Mouse (Mus musculus): Measurements from ENCODE around the gene Klra5.
"Not testable (repeated sequence)": the region's sequence is repeated elsewhere in the genome, so short reads cannot be mapped to it uniquely, and the experiment has no call there.

DNA sequence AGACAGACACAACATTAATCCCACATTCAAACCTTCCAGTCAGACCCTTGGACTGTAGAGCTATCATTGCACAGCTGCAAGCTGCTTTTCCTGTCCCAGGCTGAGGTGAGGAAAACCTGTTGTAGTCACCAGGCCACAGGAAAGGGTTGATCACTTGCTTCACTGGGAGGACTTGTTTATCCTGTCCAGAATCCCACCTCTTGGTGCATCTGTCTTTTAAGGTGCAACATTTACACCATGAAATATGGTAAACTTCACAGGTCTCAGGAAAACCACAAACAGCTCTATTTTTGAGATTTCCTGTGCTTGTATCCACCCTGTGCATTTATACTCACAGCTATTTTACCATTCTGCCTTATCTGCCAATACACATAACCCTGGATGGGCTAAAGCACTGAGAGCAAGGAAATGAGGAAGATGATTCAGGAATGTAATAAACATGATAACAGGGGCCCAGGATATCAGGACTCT lies at the start of gene Klra5:
- TF ChIP-seq POLR2A (IDR thresholded peaks at IDR 0.05; ENCODE audit: insufficient read length, low read depth); E2F4 (IDR thresholded peaks at IDR 0.05; ENCODE audit: insufficient read depth); TCF3 (IDR thresholded peaks at IDR 0.05; ENCODE audit: insufficient read length, low read depth); REST (IDR thresholded peaks at IDR 0.05; ENCODE audit: insufficient read depth, insufficient read length); TCF12 (IDR thresholded peaks at IDR 0.05; ENCODE audit: insufficient read depth, poor library complexity, severe bottlenecking); MYOD1 (IDR thresholded peaks at IDR 0.05; ENCODE audit: control insufficient read depth in 1 of 3, insufficient read length in 2 of 3, low read depth in 2 of 3); MAX (IDR thresholded peaks at IDR 0.05; ENCODE audit: low read depth); CEBPB (IDR thresholded peaks at IDR 0.05; ENCODE audit: insufficient read depth, poor library complexity, severe bottlenecking); SRF (IDR thresholded peaks at IDR 0.05; ENCODE audit: control insufficient read depth, insufficient read length, low read depth); MYOG (IDR thresholded peaks at IDR 0.05; ENCODE audit: control insufficient read depth in 1 of 3, insufficient read depth in 1 of 3, insufficient read length in 2 of 3, low read depth in 2 of 3); POLR2AphosphoS2 (IDR thresholded peaks at IDR 0.05; ENCODE audit: insufficient read length, low read depth): not testable (repeated sequence)
